Mouse (Mus musculus): ENCODE results near the gene Zfp383. TPM values are rescaled to one million over a fixed set of nuclear protein-coding genes. Genes with fewer than 3 reads are reported as not detected.

The Zfp383 gene
- polyA plus RNA-seq, 1 experiment from 2014 or later, result 4.7 TPM

Small RNAs within 50 kb of the gene (microRNA-seq; reads per million reads assigned to microRNA genes)
- 0.56 reads per million for gene Mir7668

Other genes with a start within 250 kb of the Zfp383 start
- 0.13 and 0.19 TPM in 2 replicates for gene Catsperg2, start 181.2 kb upstream of the Zfp383 start, polyA plus RNA-seq (2015; fragmentation: Nextera tagmentation; extraction: Ambion mirVana)
- gene Zfp84, start 139.7 kb upstream of the Zfp383 start, polyA plus RNA-seq (2015; fragmentation: Nextera tagmentation; extraction: Ambion mirVana), result 12.1 and 12.9 TPM in 2 replicates
- 5.7 and 6.1 TPM in 2 replicates for gene Zfp30, start 124.2 kb upstream of the Zfp383 start, polyA plus RNA-seq (2015; fragmentation: Nextera tagmentation; extraction: Ambion mirVana)
- 13.7 and 15.3 TPM in 2 replicates for gene Zfp790, start 92.1 kb upstream of the Zfp383 start, polyA plus RNA-seq (2015; fragmentation: Nextera tagmentation; extraction: Ambion mirVana)
- gene Zfp940, start 54.6 kb upstream of the Zfp383 start, polyA plus RNA-seq (2015; fragmentation: Nextera tagmentation; extraction: Ambion mirVana), result 5.8 and 6.3 TPM in 2 replicates
- gene Zfp420, start 48.2 kb upstream of the Zfp383 start, polyA plus RNA-seq (2015; fragmentation: Nextera tagmentation; extraction: Ambion mirVana), result 6.4 and 6.6 TPM in 2 replicates
- 9.6 and 9.8 TPM in 2 replicates for gene Zfp27, start 1.7 kb upstream of the Zfp383 start, polyA plus RNA-seq (2015; fragmentation: Nextera tagmentation; extraction: Ambion mirVana)
- gene Zfp74, start 45.9 kb downstream of the Zfp383 start, polyA plus RNA-seq (2015; fragmentation: Nextera tagmentation; extraction: Ambion mirVana), result 11.0 and 14.2 TPM in 2 replicates
- gene Zfp568, start 75.7 kb downstream of the Zfp383 start, polyA plus RNA-seq (2015; fragmentation: Nextera tagmentation; extraction: Ambion mirVana), result 14.9 and 15.4 TPM in 2 replicates
- 3.2 and 3.5 TPM in 2 replicates for gene Zfp14, start 143.2 kb downstream of the Zfp383 start, polyA plus RNA-seq (2015; fragmentation: Nextera tagmentation; extraction: Ambion mirVana)
- 5.3 and 7.6 TPM in 2 replicates for gene Zfp82, start 164.7 kb downstream of the Zfp383 start, polyA plus RNA-seq (2015; fragmentation: Nextera tagmentation; extraction: Ambion mirVana)
- 0.81 and 1.1 TPM in 2 replicates for gene Gm26920, start 182.2 kb downstream of the Zfp383 start, polyA plus RNA-seq (2015; fragmentation: Nextera tagmentation; extraction: Ambion mirVana)
- gene Zfp566, start 182.3 kb downstream of the Zfp383 start, polyA plus RNA-seq (2015; fragmentation: Nextera tagmentation; extraction: Ambion mirVana), result 8.1 and 8.3 TPM in 2 replicates
- gene Zfp260, start 186.6 kb downstream of the Zfp383 start, polyA plus RNA-seq (2015; fragmentation: Nextera tagmentation; extraction: Ambion mirVana), result 107 and 113 TPM in 2 replicates
- gene Zfp382, start 213.7 kb downstream of the Zfp383 start, polyA plus RNA-seq (2015; fragmentation: Nextera tagmentation; extraction: Ambion mirVana), result 12.5 and 13.5 TPM in 2 replicates